In the genomic region with DNA sequence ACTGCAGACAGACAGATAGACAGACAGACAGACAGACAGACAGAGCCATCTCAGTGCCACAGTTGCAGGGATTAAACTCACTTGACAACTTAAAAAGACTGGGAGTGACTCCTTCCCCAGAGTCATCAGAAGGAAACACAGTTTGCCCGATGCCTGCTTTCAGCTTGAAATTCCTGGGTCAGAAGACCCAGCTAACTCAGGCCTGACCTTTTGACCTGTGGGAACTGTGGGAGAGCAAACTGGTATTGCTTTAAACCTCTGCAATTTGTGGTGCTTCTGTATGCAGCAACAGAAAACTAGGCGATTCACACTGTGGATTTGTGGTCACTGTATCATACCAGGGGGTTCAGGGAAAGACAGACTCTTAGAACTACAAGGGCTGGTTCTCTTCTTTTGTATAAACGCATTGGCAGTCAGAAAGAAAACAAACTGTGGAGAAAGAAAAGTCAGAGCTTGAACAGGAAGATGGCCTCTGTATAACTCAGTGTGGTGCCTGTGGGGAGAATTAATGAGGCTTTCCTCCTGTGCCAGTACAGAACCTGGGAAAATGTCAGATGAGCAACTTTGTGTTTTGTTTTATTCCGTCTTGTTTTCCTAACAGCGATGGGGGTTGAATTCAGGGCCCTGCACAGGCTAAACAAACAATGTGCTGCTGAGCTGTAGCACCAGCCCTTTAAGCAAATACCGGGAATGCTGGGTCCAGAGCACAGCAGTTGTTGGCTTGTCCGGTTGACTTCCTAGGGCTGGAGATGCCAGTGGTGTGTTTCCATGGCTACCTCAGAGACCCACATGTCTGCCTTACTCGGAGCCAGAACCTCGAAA, we compare ENCODE assay signal across 11 mouse cellular contexts. TPM values are rescaled to one million over a fixed set of nuclear protein-coding genes. Genes with fewer than 3 reads are reported as not detected.
DNase-seq lines count a peak whose midpoint lies in the region; ATAC-seq lines count a peak whose summit lies in the region.
"Had no signal": no experiment of that assay in that cellular context is flagged by ENCODE, and none has a peak within 500 bp of the region (broad histone marks: within the 10 kb centered on the region; RNA-seq: fewer than 3 reads in every experiment).

No protein-coding gene starts in this region.

- H3K27me3 ChIP-seq in liver, embryonic 13.5 days = no peaks in the 10 kb centered on the region
- H3K27me3 ChIP-seq: limb, embryonic 15.5 days had no signal

- peak; percentile 5 for DNase-seq in cerebellum, adult 11-12 months
- DNase-seq in cerebellum, postnatal 36 days = no peak
- peak; percentile 11 for DNase-seq in lung, postnatal 36 days
- no peak for DNase-seq in lung, postnatal 25 days (ENCODE audit: low spot score)
- DNase-seq in liver, embryonic 13.5 days = no peak
- DNase-seq in yolk sac, embryonic 10.5 days (ENCODE audit: low spot score) = peak; percentile 77
- DNase-seq in urinary bladder, postnatal 14 days (ENCODE audit: low spot score) = no peak
- DNase-seq in frontal cortex, postnatal 25 days (ENCODE audit: low spot score in 2 of 2) = no peak
- DNase-seq: adrenal gland, adult 2 months had no signal

- H3K4me2 ChIP-seq in liver, embryonic 13.5 days = no peak overlapping the region
- H3K4me2 ChIP-seq: limb, embryonic 15.5 days had no signal

- no peaks in the 10 kb centered on the region for H3K9me3 ChIP-seq in liver, embryonic 13.5 days (replicated peaks)
- H3K9me3 ChIP-seq: limb, embryonic 15.5 days had no signal

- H3K9ac ChIP-seq in liver, embryonic 13.5 days = no peak overlapping the region
- H3K9ac ChIP-seq: limb, embryonic 15.5 days had no signal

- no peak overlapping the region for H3K4me3 ChIP-seq in liver, embryonic 13.5 days (replicated peaks)
- H3K4me3 ChIP-seq: limb, embryonic 15.5 days had no signal

- H3K27ac ChIP-seq in liver, embryonic 13.5 days = peak overlapping the region; percentile 37; the same call in 1 of the 2 replicates
- H3K27ac ChIP-seq: limb, embryonic 15.5 days had no signal

- no peaks in the 10 kb centered on the region for H3K36me3 ChIP-seq in liver, embryonic 13.5 days
- H3K36me3 ChIP-seq: limb, embryonic 15.5 days had no signal

- no peaks in the 10 kb centered on the region for H3K4me1 ChIP-seq in liver, embryonic 13.5 days (replicated peaks)

- ATAC-seq in liver, embryonic 13.5 days (ENCODE audit: low read depth) = peak; percentile 75

- 41% methylated on average over 9 of the region's 9 CpGs for WGBS in liver, embryonic 13.5 days (ENCODE audit: insufficient replicate concordance)

RNA-seq across cellular contexts. Expression of a gene that starts 24.0 kb away (rescaled TPM):
- polyA plus RNA-seq in liver, embryonic 13.5 days (2015; fragmentation: Nextera tagmentation; extraction: Ambion mirVana) = not detected in 2 replicates
- polyA plus RNA-seq: adrenal gland, adult 2 months; limb, embryonic 15.5 days; spleen, adult 2 months had no signal

RNA-seq across cellular contexts. Expression of a gene that starts 37.5 kb away (rescaled TPM):
- not detected in 2 replicates for polyA plus RNA-seq in liver, embryonic 13.5 days (2015; fragmentation: Nextera tagmentation; extraction: Ambion mirVana)
- polyA plus RNA-seq: adrenal gland, adult 2 months; limb, embryonic 15.5 days; spleen, adult 2 months had no signal

Comparison
In these comparisons a context has a peak if more than half of its experiments do, and no peak if none do; other contexts are left out.
1. DNase-seq: peak in cerebellum, adult 11-12 months (single experiment), lung, postnatal 36 days (single experiment) and yolk sac, embryonic 10.5 days (single experiment); none in cerebellum, postnatal 36 days (0 of 2), lung, postnatal 25 days (single experiment), liver, embryonic 13.5 days (single experiment), urinary bladder, postnatal 14 days (single experiment) and frontal cortex, postnatal 25 days (0 of 2).